Mouse (Mus musculus) liver (tissue): ENCODE results near the gene Dlgap4.

Source experiments
- DNase-seq: peaks from one replicate; pipeline ENCODE4 v3.0.0-alpha.2; 2020; ENCODE audit warnings: mixed read lengths

Dlgap4 gene

DNA sequence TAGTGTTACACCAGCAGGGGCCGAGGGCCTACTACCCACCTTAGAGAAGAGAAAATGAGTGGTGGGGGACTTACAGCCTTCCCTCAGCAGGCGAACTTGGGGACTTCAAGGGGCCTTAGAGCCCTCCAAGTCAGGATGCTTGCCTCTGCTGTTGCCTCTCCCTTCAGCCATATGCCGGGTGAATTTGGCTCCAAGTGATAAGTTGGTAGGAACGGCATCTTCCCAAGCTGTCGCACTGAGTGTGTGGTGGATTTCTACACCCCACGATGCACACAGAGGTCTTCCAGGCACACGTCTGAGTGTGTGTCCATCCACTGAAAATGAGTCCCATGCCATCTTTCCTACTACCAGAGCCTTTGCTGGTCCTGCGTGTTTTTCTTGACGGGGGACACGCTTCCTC, 49.7 kb downstream of the Dlgap4 start:
- DNase-seq, result no peak

DNA sequence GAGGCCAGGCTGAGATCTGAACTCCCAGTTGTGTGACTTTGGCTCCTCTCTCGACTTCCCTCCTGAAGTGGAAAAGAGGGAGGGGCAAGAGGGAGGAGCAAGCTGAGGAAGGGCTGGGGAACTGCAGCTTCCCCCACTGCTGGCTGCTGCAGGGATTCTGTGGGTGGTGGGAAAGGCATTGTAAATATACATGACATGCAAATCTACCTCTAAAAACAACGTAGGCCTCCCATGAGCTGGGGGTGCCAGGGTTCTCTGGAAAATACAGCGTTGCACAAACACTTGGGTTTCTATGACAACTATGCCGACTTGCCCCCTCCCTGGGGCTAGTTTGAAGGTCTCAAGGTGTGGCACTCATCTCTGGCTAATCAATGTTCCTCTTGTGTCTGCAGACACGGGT, 50.9 kb downstream of the Dlgap4 start:
- DNase-seq, result no peak

DNA sequence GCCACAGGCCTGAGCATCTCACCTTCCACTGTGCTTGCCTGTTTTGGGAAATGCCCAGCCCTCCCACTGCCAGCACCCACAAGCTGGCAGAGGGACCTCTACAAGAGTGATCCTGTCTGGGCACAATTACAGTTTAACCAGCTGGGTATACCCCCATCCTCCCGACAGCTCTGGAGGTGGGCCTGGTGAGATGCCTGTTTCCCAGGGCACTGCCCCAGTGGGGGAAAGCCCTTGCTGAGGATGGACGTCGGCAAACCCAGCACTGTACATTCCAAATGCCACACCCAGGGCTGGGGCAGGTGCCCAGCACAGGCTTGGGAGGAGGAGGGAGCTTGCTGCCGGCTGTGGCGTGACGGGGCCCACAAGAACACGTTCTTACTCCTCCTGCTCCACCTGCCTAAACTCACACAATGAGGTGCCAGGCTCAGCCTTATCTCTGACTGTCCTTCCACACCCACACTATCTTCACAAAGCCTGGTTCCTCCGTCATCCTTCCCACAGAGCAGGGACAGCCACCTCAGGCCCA, 51.6 kb downstream of the Dlgap4 start:
- DNase-seq, result no peak

DNA sequence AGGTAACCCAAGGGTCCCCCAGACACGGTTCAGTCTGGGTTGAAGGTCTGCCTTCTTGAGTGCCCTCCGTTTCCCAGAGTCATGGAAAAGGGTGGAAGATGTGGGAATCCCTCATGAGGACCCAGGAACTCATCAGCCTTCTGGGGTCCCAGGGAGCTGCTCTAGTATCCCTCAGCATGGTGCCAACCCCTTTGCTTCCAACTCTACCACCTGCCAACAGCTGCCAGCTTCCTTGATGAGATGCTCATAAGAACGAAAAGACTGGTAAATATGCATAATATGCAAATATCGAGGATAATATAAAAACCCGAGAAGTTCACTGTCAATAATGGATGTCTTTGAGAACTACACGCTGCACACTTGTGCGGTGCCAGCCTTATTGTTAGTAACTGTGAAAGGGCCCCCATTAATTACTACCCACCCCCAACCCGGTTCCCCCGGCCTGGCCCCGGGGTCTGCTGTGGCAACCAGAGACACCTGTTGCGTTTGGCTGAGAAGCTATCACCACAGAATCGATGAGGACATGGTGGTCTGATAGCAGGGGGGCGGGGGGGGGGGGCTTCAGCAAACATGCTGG, 52.2 kb downstream of the Dlgap4 start:
- no peak for DNase-seq

DNA sequence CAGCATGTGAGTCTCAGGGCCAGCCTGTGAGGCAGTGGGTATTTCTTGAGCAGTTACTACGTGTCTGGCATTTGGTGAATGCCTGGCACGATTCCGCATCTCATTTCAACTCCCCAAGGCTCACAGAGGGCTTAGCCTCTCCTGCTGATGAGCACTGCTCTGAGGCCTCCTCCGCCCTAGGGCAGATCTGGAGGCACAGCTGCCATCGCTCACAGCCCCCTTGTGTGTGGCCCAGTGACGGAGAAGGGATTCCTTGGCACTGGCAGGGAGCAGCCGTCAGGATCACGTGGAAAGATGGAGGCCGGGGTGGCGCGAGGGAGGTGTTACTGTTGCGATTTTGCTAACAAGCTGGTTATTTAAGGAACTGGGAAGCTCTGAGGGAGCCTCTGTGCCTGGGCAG, 52.7 kb downstream of the Dlgap4 start:
- DNase-seq, result no peak

DNA sequence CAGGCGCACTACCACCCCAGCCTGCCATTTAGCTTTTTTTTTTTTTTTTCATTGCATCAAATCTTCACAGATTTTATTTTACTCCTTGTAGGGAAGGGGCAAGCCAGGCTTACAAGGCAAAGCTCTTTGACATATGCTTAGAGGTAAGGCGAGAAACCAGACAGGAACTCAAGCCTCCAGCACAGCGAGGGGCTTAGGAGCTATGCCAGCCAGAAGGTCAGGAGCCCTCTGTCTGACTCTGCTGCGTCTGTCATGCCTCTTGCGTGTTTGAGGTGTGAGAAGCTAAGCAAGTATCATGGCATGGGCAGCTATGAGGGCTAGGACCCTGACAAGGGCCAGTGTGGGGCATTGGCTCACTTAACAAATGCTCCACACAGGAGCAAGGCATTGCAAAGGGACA, 53.8 kb downstream of the Dlgap4 start:
- no peak for DNase-seq

DNA sequence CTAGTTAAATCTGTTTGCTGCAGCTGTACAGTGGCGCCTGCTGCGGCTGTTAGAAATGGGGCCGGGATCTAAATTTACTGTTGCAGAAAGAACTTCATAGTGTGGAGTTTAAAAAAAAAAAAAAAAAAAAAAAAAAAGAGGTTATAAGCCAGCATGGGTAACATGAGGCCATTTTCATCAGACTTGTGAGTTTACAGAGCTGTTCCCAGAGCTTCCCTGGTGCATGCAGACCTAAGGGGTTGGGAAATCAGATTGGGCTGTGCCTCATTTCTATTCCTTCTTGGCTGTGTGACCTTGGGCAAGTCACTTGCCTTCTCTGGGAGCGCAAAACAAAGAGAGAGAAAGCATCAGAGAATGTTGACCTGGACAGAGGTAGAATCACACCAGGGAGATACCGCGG, 55.1 kb downstream of the Dlgap4 start:
- no peak for DNase-seq

DNA sequence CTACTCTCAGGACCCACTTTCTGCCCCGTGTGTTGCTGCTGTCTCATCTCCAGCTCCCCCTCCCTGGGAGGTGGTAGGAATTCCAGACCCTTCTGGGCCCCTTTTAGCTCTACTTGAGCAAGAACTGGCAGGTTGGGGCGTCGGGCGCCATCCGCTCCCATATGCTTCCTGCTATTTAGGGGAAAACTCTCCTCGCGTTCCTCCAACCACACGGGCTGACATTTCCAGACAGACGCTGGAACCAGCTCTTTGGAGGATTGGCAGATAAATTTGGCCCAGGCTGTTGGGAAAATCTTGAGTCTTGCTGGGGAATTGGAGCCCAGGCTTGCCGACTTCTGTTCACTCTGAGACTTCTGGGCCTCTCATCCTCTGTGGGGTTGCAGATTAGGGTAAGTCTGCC, 59.8 kb downstream of the Dlgap4 start:
- DNase-seq, result no peak

DNA sequence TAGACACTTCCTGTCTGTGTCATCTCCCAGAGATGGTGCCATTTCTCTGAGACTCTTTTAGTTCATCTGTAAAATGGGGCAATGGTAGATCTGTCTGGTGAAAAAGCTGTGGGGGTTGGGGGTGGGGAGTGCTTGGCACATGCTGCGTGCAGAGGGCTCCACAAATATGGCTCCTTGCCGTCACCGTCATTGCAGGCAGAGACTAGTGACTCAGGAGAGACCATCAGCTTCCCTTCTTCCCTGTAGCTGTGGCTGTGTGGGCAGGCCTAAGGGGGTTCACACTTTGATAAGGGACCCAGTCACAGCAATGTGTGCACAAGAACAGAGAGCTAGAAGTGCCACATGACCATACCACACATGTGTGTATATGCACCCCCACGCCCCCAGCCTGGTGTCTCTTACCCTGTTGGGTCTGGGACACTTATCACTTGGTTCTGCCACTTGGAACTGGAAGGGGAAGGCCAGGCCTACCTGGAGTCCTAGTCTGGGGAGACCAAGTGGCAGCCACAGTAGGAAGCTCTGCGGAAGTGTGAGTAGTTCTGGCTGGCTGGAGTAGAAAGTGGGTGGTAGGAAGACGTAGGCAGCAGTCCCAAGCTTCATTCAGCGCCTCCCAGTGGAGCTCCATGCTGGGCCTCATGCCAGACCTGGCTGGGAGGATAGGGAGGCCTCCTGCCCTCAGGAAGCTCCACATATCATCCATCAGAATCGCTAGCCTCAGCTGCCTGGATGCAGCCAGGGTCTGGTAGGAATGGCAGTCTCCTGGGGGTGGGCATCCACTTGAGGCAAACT, 60.6 kb downstream of the Dlgap4 start:
- no peak for DNase-seq

DNA sequence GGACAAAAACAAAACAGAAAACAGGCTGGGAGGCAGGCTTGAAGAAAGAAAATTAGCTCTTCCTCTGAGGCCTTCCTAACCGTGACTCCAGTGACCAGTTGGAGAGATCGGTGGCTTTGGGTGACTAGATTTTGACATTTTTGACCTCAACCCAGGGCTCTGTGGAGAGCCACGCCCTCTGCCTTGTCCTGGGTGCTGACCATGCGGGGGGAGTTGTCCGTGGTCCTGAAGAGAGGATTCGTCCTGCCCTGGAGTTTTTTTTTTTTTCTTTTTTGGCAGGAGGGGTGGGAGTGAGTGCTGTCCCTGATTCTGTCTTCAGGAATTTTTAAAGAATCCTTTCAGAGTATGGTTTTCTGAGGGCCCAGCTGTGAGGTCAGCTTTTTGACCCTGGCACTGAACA, 63.4 kb downstream of the Dlgap4 start:
- peak; percentile 40 for DNase-seq

DNA sequence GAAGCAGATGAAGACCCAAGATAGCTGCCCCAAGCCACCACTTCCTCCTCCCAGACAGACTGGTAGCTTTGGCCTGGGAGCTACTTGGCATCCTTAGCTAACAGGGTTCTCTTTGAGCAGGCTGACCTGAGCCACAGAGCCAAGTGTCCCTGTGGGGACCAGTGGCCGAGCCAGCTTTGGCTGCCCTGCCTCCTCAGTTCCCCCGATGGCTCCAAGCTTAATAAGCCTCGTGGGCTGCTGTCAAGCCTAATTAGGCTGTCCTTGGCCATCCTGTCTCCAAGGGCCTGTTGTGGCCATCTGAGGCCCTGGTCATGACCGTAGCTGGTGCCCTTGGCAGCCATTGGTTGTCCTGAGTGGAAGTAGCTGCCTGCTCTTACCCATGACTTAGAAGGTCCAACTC, 64.6 kb downstream of the Dlgap4 start:
- DNase-seq, result no peak

DNA sequence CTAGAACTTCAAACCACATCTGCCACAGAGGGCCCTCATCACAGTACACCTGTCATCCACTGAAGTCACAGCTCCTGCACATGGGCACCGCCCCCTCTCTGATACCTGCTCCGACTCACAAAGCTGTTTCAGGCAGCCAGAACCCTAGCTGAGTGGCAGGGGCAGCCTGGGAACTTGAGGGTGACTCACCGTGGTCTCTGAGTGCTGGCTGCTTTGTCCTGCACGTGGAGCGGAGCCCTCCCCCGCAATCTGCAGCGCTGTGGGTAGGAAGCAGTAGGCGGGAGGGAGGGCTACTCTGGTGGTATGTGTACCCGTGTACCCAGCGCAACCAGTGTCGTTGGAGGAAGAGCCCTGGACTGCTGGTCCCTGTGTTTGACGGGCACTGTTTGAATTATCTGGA, 69.5 kb downstream of the Dlgap4 start:
- no peak for DNase-seq

DNA sequence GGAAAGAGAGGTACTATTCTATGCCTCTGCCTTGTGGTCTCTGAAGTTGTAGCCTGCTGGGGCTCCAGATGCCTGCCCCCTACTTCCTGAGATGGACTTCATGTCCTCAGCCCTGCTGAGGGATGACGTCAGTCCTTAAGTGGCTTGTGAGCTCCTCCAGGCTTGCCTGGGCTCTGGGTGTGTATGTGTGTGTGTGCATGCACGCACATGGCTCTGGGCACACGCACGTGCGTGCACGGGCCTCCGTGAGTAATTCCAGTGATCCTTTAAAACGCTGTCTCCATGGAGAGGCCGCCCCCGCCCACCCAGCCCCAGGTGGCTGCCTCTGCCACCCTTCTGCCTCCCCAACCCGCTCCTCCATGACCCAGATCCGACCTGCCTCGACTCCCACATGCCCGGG, 72.5 kb downstream of the Dlgap4 start:
- DNase-seq, result no peak

DNA sequence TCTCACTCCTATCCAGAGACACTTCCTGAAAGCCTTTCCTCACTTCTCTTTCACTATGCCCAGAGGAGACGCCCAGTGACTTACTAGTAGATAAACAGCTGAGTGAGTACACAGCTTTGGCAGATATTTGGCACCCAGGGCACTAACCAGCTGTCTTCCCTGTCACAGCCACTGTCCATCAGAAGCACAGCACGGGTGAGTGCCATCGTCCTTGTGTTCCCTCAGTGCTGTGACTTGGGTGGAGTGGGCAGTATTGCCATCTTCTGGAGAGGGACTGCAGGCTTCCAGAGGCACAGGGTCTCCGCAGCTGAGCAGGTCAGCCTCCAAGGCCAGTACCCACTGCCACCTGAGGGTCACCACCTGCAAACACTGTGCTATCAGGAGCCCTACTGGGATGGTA, 73.2 kb downstream of the Dlgap4 start:
- no peak for DNase-seq

DNA sequence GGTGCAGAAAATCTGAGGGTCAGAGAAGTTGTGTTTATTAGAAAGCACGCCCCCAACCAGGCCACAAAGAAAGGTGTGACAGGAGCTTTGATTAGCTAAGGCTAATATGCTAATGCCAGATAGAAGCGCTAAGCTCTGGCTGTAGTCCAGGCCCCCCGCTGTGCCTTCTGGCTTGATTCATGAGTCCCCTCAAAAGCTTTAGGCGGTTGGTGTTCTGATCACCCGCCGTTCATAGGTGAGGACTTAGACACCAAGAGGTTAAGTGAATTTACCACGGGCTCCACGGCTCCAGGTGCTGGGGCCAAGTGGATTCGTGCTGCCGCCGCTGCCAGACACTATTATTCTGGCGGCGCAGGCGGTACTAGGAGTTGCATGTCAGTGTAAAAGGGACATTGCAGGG, 75.1 kb downstream of the Dlgap4 start:
- DNase-seq, result no peak

DNA sequence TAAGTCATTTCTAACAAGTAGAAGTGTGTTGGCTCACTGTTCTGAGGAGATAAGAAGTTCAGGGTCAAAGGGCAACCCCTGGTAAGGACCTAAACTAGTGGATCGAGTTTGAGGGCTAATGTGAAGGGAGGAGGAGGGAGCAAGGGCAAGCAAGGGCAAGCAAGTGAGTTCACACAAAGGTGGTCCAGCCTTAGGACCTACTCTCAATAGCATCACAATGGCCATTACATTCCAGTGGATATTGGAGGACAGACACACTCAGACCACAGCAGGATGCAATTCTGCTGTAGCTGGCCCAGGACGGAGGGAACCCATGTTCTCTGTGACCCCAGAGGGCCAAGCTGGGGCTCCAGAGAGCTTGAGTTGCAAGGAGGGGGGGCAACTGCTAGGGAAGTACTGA, 77.3 kb downstream of the Dlgap4 start:
- no peak for DNase-seq

DNA sequence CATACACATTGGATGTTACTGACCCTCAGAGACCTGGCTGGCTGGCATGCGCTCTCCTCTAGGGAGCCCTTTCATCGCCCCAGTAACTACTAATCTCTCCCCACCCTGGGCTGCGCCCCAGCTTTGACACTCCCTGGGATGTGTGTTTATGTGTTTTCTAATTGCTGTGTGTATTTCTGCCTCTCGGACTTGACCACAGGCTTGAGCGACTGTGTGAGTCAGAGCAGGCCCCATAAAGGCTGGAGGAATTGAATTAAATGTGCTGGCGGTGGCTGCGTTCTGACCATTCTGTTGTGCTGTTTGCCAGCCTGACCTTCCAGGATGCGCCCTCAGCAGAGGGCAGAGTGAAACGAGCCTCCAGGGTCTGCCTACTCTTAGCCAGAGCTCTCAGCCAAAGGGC, 78.2 kb downstream of the Dlgap4 start:
- DNase-seq, result no peak

DNA sequence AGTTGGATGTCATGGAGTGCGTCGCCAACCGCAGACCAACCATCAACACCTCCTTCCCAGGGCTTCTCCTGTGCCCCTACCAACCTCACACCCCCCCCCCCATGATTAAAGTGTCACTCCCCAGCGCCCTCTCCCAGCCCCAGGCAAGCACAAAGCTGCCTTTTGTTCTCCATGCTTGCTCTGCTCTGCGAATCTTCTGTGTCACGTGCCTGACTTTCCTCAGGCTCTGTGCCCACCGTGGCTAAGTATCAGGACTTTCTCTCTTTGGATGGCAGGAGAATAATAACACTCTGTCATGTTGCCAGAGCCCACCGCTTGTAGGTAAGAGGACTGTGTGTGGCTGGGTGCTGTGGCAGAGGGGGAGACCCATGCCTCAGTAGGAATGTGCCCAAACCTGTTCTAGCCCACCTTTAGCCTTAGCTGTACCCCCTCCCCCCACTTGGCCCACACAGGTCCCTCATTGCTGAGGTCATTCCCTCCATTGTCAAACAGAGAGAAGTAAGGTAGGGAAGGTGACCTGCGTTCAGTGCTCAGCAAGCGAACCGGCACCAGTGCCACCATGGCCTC, 79.8 kb downstream of the Dlgap4 start:
- DNase-seq, result no peak

DNA sequence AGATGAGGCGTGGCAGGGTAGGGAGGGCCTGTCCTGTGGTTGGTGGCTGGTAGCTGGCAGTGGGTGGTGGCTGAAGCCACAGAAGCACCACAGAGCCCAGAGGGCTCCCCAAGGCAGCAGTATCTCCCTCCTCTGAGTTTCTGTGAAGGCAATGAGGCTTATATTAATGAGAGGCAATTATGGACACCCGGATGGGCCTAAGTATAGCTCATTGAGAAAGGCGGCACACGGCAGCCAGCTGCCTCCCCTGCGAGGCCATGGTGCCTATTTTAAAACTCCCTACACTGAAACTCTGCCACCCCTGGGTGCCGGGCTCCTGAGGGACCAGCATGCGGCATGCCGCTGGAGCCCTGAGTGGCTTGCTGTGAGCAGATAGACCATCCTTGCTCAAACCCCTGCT, 83.8 kb downstream of the Dlgap4 start:
- no peak for DNase-seq

DNA sequence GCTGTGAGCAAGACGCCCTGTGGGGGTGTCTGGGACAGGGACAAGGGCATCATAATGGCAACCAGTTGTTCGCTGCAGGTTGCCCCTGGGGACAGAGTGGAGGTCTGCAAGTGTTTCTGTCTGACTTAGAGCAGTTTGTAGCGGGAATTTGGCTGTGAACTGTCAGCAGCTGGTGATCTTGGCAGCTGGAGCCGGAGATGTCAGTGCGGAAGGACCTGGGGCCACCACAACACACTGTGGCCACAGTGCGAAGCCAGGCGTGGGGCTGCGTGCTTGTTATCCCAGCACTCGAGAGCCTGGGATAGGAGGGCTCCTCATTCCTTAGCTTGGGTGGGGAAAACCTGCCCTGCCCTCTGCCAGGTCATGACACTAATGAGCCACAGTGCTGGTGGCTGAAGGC, 84.7 kb downstream of the Dlgap4 start:
- no peak for DNase-seq

DNA sequence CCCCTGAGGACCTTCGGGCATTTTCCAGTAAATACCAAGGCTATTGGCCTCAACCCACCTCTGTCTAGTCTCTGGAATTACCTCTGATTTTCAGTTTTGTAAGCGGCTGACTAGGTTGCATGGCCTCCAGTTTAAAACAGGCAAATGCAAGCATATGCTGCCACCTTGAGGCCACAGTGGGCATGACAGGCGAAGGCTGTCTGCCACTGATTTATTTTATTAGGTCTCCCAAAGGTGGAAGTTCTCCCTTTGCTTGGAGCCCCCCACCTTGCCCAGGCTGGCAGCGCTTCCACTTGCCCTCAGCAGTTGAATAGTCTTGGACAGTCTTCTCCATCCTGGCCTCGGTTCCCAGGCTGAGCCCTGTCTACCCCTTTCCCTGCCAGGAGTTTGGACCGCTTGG, 92.0 kb downstream of the Dlgap4 start:
- peak; percentile 82 for DNase-seq

DNA sequence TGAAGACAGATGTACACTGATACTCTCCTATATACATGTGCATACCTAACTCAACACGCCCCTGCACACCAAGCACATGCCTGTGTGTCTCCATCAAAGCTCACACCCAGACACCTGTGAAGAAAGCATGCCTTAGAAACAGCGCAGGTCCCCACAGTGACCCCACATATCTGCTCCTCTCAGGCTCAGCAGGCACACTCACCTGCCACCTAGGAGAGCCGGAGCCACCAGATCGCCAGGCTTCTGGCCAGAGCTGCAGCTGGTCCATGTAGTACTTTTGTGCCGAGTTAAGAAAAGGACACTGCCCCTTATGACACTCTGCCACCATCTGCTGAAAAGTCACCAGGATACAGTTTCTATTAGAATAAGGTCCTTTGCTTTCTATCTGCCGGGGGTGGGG, 103.2 kb downstream of the Dlgap4 start:
- DNase-seq, result no peak

DNA sequence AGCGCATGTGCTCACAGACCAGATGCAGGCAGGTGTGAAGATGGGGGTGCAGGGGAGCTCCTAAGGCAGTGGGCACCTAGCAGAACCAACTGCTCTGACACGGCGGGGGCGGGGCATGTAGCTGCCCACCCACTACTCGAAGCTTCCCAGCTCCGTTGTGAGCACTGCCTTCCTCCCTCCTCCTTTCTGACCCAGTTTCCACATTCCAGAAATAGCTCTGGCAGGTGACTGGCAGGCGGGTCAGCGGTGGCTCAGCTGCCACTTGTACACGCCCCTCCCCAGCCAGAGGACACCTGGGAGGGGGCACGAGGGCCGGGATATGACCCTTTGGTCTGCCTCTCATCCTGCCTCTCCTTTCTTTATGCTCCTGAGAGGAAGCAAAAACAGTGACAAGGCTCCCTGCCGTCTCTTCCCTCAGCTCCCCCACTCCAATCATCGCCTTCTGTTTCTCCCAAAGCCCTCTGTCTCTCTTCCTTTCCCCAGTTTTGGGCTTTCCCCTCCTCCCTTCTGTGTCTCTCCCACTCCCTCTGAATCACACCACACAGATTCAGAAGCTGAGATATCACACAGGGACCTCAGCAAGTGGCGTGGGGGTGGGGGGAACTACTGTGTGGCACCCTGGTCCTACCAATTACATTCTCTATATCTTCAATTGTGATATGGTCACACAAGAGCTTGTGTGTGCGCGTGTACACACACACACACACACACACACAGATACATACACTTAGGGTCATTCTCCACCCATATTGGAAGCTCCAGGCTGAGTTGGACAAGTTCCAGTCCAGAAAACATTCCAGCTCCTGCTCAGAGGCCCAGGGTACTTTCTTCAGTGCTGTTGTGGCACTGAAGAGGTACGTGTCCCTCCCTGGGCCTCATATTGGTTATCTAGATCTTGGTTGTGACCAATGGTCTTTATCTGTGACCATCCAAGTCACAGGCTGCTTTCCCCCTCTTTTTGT, 104.1 kb downstream of the Dlgap4 start:
- DNase-seq, result peak; percentile 29
